Mouse (Mus musculus) neural tube, embryonic 13.5 days (tissue): Measurements from ENCODE around the gene Gm17349. TPM values are rescaled to one million over a fixed set of nuclear protein-coding genes. Genes with fewer than 3 reads are reported as not detected.
A peak's percentile ranks its signal among the peaks of the same experiment; 100 is the strongest.

Experiments
- ATAC-seq: fragments of 200-750 bp; cut with Nextera tagmentation; 2 replicates; pipeline ENCODE4 v1.8.0; 2017; ENCODE audit warnings: low read depth, mild to moderate bottlenecking, moderate TSS enrichment, moderate library complexity
- H3K27ac ChIP-seq: fragments of 300-500 bp; sonication (generic); replicated peaks from 2 replicates; pipeline ENCODE4 v1.5.1; 2015; ENCODE audit warnings: moderate library complexity, mild to moderate bottlenecking, inconsistent platforms
- H3K27me3 ChIP-seq: fragments of 300-500 bp; sonication (generic); 2 replicates; pipeline ENCODE4 v1.6.1; 2015; ENCODE audit warnings: mild to moderate bottlenecking, inconsistent platforms
- H3K36me3 ChIP-seq: fragments of 300-500 bp; sonication (generic); 2 replicates; pipeline ENCODE4 v1.6.1; 2015; ENCODE audit warnings: mild to moderate bottlenecking, inconsistent platforms
- H3K4me1 ChIP-seq: fragments of 300-500 bp; sonication (generic); replicated peaks from 2 replicates; pipeline ENCODE4 v1.6.1; 2015; ENCODE audit warnings: inconsistent platforms
- H3K4me2 ChIP-seq: fragments of 300-500 bp; sonication (generic); 2 replicates; pipeline ENCODE4 v1.6.1; 2015; ENCODE audit warnings: inconsistent platforms, mild to moderate bottlenecking, moderate library complexity
- H3K4me3 ChIP-seq: fragments of 300-500 bp; sonication (generic); 2 replicates; pipeline ENCODE4 v1.5.1; 2015; ENCODE audit warnings: mild to moderate bottlenecking, inconsistent platforms
- H3K9ac ChIP-seq: fragments of 300-500 bp; sonication (generic); 2 replicates; pipeline ENCODE4 v1.6.1; 2015; ENCODE audit warnings: moderate library complexity, mild to moderate bottlenecking, inconsistent platforms
- H3K9me3 ChIP-seq: fragments of 300-500 bp; sonication (generic); 2 replicates; pipeline ENCODE4 v1.6.1; 2016; ENCODE audit warnings: inconsistent platforms
- WGBS: fragments of 180-500 bp; shearing (Covaris S2); methylation state at CpG from one replicate; pipeline ENCODE4 v1.1.7; 2015; 5-methylcytosine and 5-hydroxymethylcytosine counted together
- polyA plus RNA-seq: library from polyadenylated mRNA; unstranded; fragments of >200 nt; fragmentation: Nextera tagmentation; extraction: Ambion mirVana; gene quantifications from 2 replicates; pipeline ENCODE4 v1.2.1, GENCODE M21; 2015

Gene Gm17349
- polyA plus RNA-seq, 1 experiment from 2014 or later: not detected

GRCm38 (mm10) chr15:99715982-99716746, 10.9 kb upstream of the Gm17349 start:
- H3K4me2 ChIP-seq: no peak overlapping the region
- peaks cover 55% of the 10 kb centered on the region for H3K36me3 ChIP-seq
- H3K4me1 ChIP-seq: peaks cover 51% of the 10 kb centered on the region
- peak overlapping the region; percentile 50 for H3K9ac ChIP-seq
- H3K4me3 ChIP-seq: no peak overlapping the region
- H3K27me3 ChIP-seq: no peaks in the 10 kb centered on the region
- WGBS: 75% methylated on average over 11 of the region's 11 CpGs
- peak; percentile 7; the same call in 1 of the 2 replicates for ATAC-seq
- no peaks in the 10 kb centered on the region for H3K9me3 ChIP-seq
- H3K27ac ChIP-seq: peak overlapping the region; percentile 78

GRCm38 (mm10) chr15:99715361-99715865, 10.1 kb upstream of the Gm17349 start:
- Histone ChIP-seq H3K4me1 (peaks cover 51% of the 10 kb centered on the region), H3K27ac (peak overlapping the region; percentile 78), H3K4me3 (no peak overlapping the region), H3K4me2 (no peak overlapping the region), H3K36me3 (peaks cover 55% of the 10 kb centered on the region), H3K9ac (peak overlapping the region; percentile 50; the same call in 1 of the 2 replicates), H3K9me3 (no peaks in the 10 kb centered on the region), H3K27me3 (no peaks in the 10 kb centered on the region)
- peak; percentile 41 for ATAC-seq
- WGBS: 55% methylated on average over 13 of the region's 13 CpGs

GRCm38 (mm10) chr15:99714858-99715257, 9.6 kb upstream of the Gm17349 start:
- H3K27me3 ChIP-seq: no peaks in the 10 kb centered on the region
- H3K9me3 ChIP-seq: no peaks in the 10 kb centered on the region
- peaks cover 51% of the 10 kb centered on the region for H3K4me1 ChIP-seq
- H3K4me2 ChIP-seq: no peak overlapping the region
- peak overlapping the region; percentile 78 for H3K27ac ChIP-seq
- ATAC-seq: peak; percentile 21; the same call in 1 of the 2 replicates
- no peak overlapping the region for H3K4me3 ChIP-seq
- H3K36me3 ChIP-seq: peaks cover 60% of the 10 kb centered on the region
- WGBS: 53% methylated on average over 7 of the region's 7 CpGs
- H3K9ac ChIP-seq: no peak overlapping the region

DNA sequence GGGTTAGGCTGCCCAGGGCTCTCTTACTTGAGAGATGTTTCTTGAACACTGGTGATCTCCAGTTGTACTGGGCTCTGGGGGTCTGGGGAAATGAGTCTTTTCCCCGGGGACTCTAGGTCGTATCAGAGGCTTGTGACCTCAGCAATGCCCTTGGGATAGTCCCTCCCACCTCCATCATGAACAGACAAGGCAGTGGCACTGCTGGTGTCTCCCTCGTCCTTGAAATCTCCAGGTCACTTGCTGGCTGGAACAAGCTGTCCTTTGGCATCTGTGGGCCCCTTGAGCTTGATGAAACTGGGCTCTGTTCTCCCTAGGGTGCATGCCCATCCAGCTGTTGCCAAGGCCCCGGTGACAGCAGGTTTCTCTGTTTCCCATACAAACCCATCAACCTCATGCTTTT, 8.9 kb upstream of the Gm17349 start:
- H3K4me2 ChIP-seq: no peak overlapping the region
- WGBS: 67% methylated on average over 4 of the region's 4 CpGs

GRCm38 (mm10) chr15:99713569-99713968, 8.3 kb upstream of the Gm17349 start:
- Histone ChIP-seq H3K9ac (peak overlapping the region; percentile 31; the same call in 1 of the 2 replicates), H3K4me1 (peaks cover 51% of the 10 kb centered on the region), H3K4me2 (no peak overlapping the region), H3K9me3 (no peaks in the 10 kb centered on the region), H3K27me3 (no peaks in the 10 kb centered on the region), H3K27ac (peak overlapping the region; percentile 46), H3K36me3 (peaks cover 65% of the 10 kb centered on the region), H3K4me3 (no peak overlapping the region)
- ATAC-seq: no peak
- 75% methylated on average over 3 of the region's 3 CpGs for WGBS

More for the DNA sequence above, 8.9 kb upstream of the Gm17349 start:
- peaks cover 65% of the 10 kb centered on the region for H3K36me3 ChIP-seq
- no peak overlapping the region for H3K9ac ChIP-seq
- H3K4me1 ChIP-seq: peaks cover 51% of the 10 kb centered on the region
- peak overlapping the region; percentile 78 for H3K27ac ChIP-seq
- H3K9me3 ChIP-seq: no peaks in the 10 kb centered on the region
- H3K4me3 ChIP-seq: no peak overlapping the region
- no peaks in the 10 kb centered on the region for H3K27me3 ChIP-seq
- no peak for ATAC-seq

- 64% methylated on average over 13 of the region's 13 CpGs for WGBS
- peaks cover 46% of the 10 kb centered on the region for H3K4me1 ChIP-seq
- no peaks in the 10 kb centered on the region for H3K9me3 ChIP-seq
- no peak overlapping the region for H3K4me3 ChIP-seq
- H3K36me3 ChIP-seq: peaks cover 72% of the 10 kb centered on the region
- no peaks in the 10 kb centered on the region for H3K27me3 ChIP-seq
- no peak for ATAC-seq
- peak overlapping the region; percentile 46 for H3K27ac ChIP-seq
- H3K4me2 ChIP-seq: no peak overlapping the region
- peak overlapping the region; percentile 31; the same call in 1 of the 2 replicates for H3K9ac ChIP-seq
Measured at GRCm38 (mm10) chr15:99712666-99713559, 7.6 kb upstream of the Gm17349 start.

DNA sequence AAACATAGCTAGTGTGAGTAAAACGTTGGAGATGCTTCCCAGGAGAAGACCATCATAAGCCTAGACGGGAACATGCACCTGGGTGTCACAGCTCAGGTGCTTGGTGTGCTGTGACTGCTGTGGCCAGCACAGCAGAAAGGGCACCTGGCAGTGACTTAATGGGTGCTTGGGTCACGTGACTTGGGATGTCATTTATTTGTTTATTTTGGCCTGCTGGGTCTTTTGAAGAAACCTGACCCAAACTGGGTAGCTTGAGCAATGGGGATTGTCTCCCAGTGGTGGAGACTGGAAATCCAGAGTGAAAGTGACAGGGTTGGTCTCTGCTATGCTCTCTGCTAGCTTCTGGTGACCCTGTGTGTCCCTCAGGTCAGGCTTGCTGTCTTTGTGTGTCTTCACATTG, 6.2 kb upstream of the Gm17349 start:
- Histone ChIP-seq H3K4me2 (no peak overlapping the region), H3K36me3 (peaks cover 86% of the 10 kb centered on the region), H3K9me3 (no peaks in the 10 kb centered on the region), H3K9ac (no peak overlapping the region), H3K27me3 (no peaks in the 10 kb centered on the region), H3K27ac (no peak overlapping the region), H3K4me1 (peaks cover 33% of the 10 kb centered on the region), H3K4me3 (no peak overlapping the region)
- WGBS: 76% methylated on average over 3 of the region's 3 CpGs
- ATAC-seq: no peak

DNA sequence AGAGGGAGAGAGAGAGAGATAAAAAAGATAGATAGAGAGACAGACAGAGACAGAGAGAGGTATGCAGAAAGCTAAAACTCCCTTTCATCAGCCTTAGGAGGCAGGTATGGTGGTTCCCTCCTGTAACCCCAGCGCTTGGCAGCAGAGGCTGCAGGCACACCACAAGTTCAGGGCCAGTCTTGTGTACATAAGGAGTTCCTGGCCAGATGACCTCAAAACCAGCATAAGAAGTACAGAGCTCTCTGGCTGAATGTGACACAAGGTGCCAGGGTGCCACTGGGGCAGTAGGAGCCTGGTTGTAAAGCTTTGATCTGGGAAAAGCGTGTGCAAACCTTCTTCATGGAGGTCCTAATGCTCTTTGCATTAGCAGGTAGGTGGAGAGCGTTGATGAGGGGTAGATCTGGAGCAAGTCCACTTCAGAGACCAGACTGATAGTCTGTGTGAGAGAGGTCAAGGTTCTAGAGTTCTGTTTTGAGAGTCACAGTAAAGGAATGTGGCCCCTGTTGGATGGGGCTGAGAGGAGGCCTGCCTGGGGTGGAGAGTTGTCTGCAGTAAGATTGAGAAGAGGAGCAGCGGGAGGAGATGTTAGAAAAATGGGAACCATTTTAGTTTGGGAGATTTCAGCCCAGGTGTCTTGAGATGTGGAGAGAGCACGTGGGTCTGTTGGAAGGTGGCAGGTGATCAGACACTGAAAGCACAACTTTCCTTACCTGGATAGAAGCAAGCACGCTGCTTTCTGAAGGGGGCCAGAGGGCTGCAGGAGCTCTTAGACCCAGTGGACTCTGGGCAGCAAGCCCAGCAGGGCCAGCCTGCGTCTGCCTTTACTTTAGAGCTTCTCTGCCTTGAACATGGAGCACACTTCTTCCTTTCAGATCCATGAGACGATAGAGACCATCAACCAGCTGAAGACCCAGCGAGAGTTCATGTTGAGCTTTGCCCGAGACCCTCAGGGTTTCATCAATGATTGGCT, 5.2 kb upstream of the Gm17349 start:
- WGBS: 90% methylated on average over 10 of the region's 10 CpGs
- Histone ChIP-seq H3K4me2 (no peak overlapping the region), H3K9ac (no peak overlapping the region), H3K9me3 (no peaks in the 10 kb centered on the region), H3K36me3 (peaks cover 93% of the 10 kb centered on the region), H3K4me1 (peaks cover 30% of the 10 kb centered on the region), H3K4me3 (no peak overlapping the region), H3K27ac (no peak overlapping the region), H3K27me3 (no peaks in the 10 kb centered on the region)
- ATAC-seq: no peak

DNA sequence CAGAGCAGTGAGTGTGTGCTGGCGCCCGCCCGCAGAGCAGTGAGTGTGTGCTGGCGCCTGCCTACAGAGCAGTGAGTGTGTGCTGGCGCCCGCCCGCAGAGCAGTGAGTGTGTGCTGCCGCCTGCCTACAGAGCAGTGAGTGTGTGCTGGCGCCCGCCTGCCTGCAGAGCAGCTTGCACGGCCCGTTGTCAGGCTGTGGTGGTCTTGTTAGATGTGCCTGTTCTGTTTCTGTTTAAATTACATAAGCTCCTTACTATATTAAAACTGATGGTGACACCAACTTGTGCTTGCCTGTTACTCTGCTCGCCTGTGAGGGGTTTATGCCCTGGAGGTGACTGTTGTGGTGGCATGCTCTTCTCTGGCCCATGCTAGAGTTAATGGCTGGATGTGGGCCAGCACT, 2.9 kb upstream of the Gm17349 start:
- WGBS: 96% methylated on average over 13 of the region's 13 CpGs
- H3K4me3 ChIP-seq: no peak overlapping the region
- no peak overlapping the region for H3K9ac ChIP-seq
- H3K4me2 ChIP-seq: no peak overlapping the region
- no peaks in the 10 kb centered on the region for H3K27me3 ChIP-seq
- peaks cover 41% of the 10 kb centered on the region for H3K4me1 ChIP-seq
- ATAC-seq: no peak
- peaks cover 92% of the 10 kb centered on the region for H3K36me3 ChIP-seq
- no peaks in the 10 kb centered on the region for H3K9me3 ChIP-seq
- no peak overlapping the region for H3K27ac ChIP-seq

GRCm38 (mm10) chr15:99704881-99705280, 409 bp downstream of the Gm17349 start:
- WGBS: 17% methylated on average over 7 of the region's 7 CpGs
- ATAC-seq: no peak
- peaks cover 40% of the 10 kb centered on the region for H3K4me1 ChIP-seq
- peak overlapping the region; percentile 99 for H3K27ac ChIP-seq
- no peaks in the 10 kb centered on the region for H3K27me3 ChIP-seq
- H3K9ac ChIP-seq: peak overlapping the region; percentile 97
- H3K36me3 ChIP-seq: peaks cover 67% of the 10 kb centered on the region
- no peaks in the 10 kb centered on the region for H3K9me3 ChIP-seq
- H3K4me3 ChIP-seq: peak overlapping the region; percentile 78
- peak overlapping the region; percentile 99 for H3K4me2 ChIP-seq

- 17% methylated on average over 23 of the region's 23 CpGs for WGBS
- no peaks in the 10 kb centered on the region for H3K27me3 ChIP-seq
- H3K4me1 ChIP-seq: peaks cover 40% of the 10 kb centered on the region
- no peaks in the 10 kb centered on the region for H3K9me3 ChIP-seq
- no peak for ATAC-seq
- peak overlapping the region; percentile 78 for H3K4me3 ChIP-seq
- H3K36me3 ChIP-seq: peaks cover 67% of the 10 kb centered on the region
- peak overlapping the region; percentile 99 for H3K4me2 ChIP-seq
- H3K27ac ChIP-seq: peak overlapping the region; percentile 99
- H3K9ac ChIP-seq: peak overlapping the region; percentile 97
Measured at GRCm38 (mm10) chr15:99704041-99704681, 1.1 kb downstream of the Gm17349 start.
